Mouse (Mus musculus): ENCODE measurements around the gene Taok2. TPM values are rescaled to one million over a fixed set of nuclear protein-coding genes. Genes with fewer than 3 reads are reported as not detected.
"Not testable (repeated sequence)": the region's sequence is repeated elsewhere in the genome, so short reads cannot be mapped to it uniquely, and the experiment has no call there.

Gene Taok2
- 73.7 and 93.1 TPM in 2 replicates for total RNA-seq (2017)

- peak; percentile 82 for ATAC-seq (ENCODE audit: extremely low read depth, insufficient number of reproducible peaks, low FRiP score, poor library complexity, severe bottlenecking)
These were observed at the start of gene Taok2 for GRCm38 (mm10) chr7:126884286-126885164. TSS of gene Taok2 (minus strand) at chr7:126884703.

- ATAC-seq (ENCODE audit: extremely low read depth, insufficient number of reproducible peaks, low FRiP score, poor library complexity, severe bottlenecking): no peak
These were observed 48.1 kb upstream of the Taok2 start for GRCm38 (mm10) chr7:126932652-126933051.

- no peak for ATAC-seq (ENCODE audit: extremely low read depth, insufficient number of reproducible peaks, low FRiP score, poor library complexity, severe bottlenecking)
These were observed 44.5 kb upstream of the Taok2 start for GRCm38 (mm10) chr7:126929046-126929445.

GRCm38 (mm10) chr7:126928384-126929037 is 44.0 kb upstream of the Taok2 start, which contains the start of gene Kctd13:
TSS of gene Kctd13 (plus strand) at chr7:126928879.
- peak; percentile 80 for ATAC-seq (ENCODE audit: extremely low read depth, insufficient number of reproducible peaks, low FRiP score, poor library complexity, severe bottlenecking)

- no peak for ATAC-seq (ENCODE audit: extremely low read depth, insufficient number of reproducible peaks, low FRiP score, poor library complexity, severe bottlenecking)
These were observed 41.8 kb upstream of the Taok2 start for GRCm38 (mm10) chr7:126926299-126926698.

GRCm38 (mm10) chr7:126923999-126924398 is 39.5 kb upstream of the Taok2 start:
- ATAC-seq (ENCODE audit: extremely low read depth, insufficient number of reproducible peaks, low FRiP score, poor library complexity, severe bottlenecking): no peak

GRCm38 (mm10) chr7:126922624-126923060 is 38.1 kb upstream of the Taok2 start, which contains the start of gene Tmem219:
TSS of gene Tmem219 (minus strand) at chr7:126922917.
- ATAC-seq (ENCODE audit: extremely low read depth, insufficient number of reproducible peaks, low FRiP score, poor library complexity, severe bottlenecking): no peak

- ATAC-seq (ENCODE audit: extremely low read depth, insufficient number of reproducible peaks, low FRiP score, poor library complexity, severe bottlenecking): no peak
These were observed 37.1 kb upstream of the Taok2 start for GRCm38 (mm10) chr7:126921563-126921962.

- ATAC-seq (ENCODE audit: extremely low read depth, insufficient number of reproducible peaks, low FRiP score, poor library complexity, severe bottlenecking): no peak
These were observed 35.5 kb upstream of the Taok2 start for GRCm38 (mm10) chr7:126919973-126920372.

GRCm38 (mm10) chr7:126918356-126918755 is 33.9 kb upstream of the Taok2 start:
- not testable (repeated sequence) for ATAC-seq (ENCODE audit: extremely low read depth, insufficient number of reproducible peaks, low FRiP score, poor library complexity, severe bottlenecking)

GRCm38 (mm10) chr7:126914844-126915243 is 30.3 kb upstream of the Taok2 start:
- ATAC-seq (ENCODE audit: extremely low read depth, insufficient number of reproducible peaks, low FRiP score, poor library complexity, severe bottlenecking): no peak

- no peak for ATAC-seq (ENCODE audit: extremely low read depth, insufficient number of reproducible peaks, low FRiP score, poor library complexity, severe bottlenecking)
These were observed 21.1 kb upstream of the Taok2 start for GRCm38 (mm10) chr7:126905590-126905989.

GRCm38 (mm10) chr7:126899781-126900180 is 15.3 kb upstream of the Taok2 start:
- ATAC-seq (ENCODE audit: extremely low read depth, insufficient number of reproducible peaks, low FRiP score, poor library complexity, severe bottlenecking): not testable (repeated sequence)

- ATAC-seq (ENCODE audit: extremely low read depth, insufficient number of reproducible peaks, low FRiP score, poor library complexity, severe bottlenecking): peak; percentile 88
These were observed 13.8 kb upstream of the Taok2 start for GRCm38 (mm10) chr7:126898102-126898990.

- ATAC-seq (ENCODE audit: extremely low read depth, insufficient number of reproducible peaks, low FRiP score, poor library complexity, severe bottlenecking): peak; percentile 47; the same call in 1 of the 2 replicates
These were observed 13.0 kb upstream of the Taok2 start for GRCm38 (mm10) chr7:126897390-126898101.

GRCm38 (mm10) chr7:126896912-126897311 is 12.4 kb upstream of the Taok2 start:
- ATAC-seq (ENCODE audit: extremely low read depth, insufficient number of reproducible peaks, low FRiP score, poor library complexity, severe bottlenecking): no peak

- ATAC-seq (ENCODE audit: extremely low read depth, insufficient number of reproducible peaks, low FRiP score, poor library complexity, severe bottlenecking): no peak
These were observed 4.3 kb upstream of the Taok2 start for GRCm38 (mm10) chr7:126888852-126889251.

GRCm38 (mm10) chr7:126887281-126887680 is 2.8 kb upstream of the Taok2 start:
- ATAC-seq (ENCODE audit: extremely low read depth, insufficient number of reproducible peaks, low FRiP score, poor library complexity, severe bottlenecking): no peak

Measured in neutrophil, adult 5-6 weeks (primary cell).